In the genomic region with DNA sequence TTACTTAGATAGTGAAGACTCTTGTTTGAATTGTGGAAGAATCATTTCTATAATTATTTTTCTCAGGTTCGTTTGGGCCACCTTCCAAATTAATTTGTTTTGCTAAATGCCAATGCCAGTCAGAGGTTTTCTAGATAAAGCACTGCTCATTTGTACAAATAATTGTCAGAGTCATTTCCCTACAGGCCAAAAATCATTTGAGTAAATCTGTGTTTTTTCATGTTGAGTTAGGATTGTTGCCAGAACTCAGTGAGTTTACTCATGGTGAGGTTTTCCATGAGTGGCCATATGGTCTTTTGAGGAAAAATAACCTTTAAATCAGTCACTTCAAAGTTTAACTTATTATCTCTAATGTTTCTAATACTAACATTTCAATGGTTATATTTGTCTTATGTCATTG, we compare ENCODE assay signal across 27 mouse cellular contexts.
"Had no signal": no experiment of that assay in that cellular context is flagged by ENCODE, and none has a peak within 500 bp of the region (broad histone marks: within the 10 kb centered on the region; RNA-seq: fewer than 3 reads in every experiment).

No protein-coding gene starts in this region.

- H3K27me3 ChIP-seq: heart, embryonic 13.5 days; heart, embryonic 15.5 days; kidney, embryonic 15.5 days; limb, embryonic 13.5 days; limb, embryonic 15.5 days; liver, embryonic 12.5 days had no signal

- H3K4me3 ChIP-seq: heart, adult 2 months; heart, embryonic 13.5 days; heart, embryonic 15.5 days; kidney, embryonic 15.5 days; layer of hippocampus, adult 2 months; limb, embryonic 13.5 days; limb, embryonic 15.5 days; liver, embryonic 12.5 days had no signal

- DNase-seq: gastrocnemius, postnatal 14 days; gastrocnemius, postnatal 36 days; heart, adult 11 months; heart, adult 2 months; heart, postnatal 14 days; heart, postnatal 36 days; kidney, adult 11 months; kidney, adult 2 months; kidney, adult 9 months; kidney, postnatal 14 days; kidney, postnatal 36 days; layer of hippocampus, adult 9-11 months; layer of hippocampus, postnatal 36 days; left cerebral cortex, postnatal 4 days had no signal

- H3K4me2 ChIP-seq: heart, embryonic 11.5 days; heart, embryonic 13.5 days; heart, embryonic 15.5 days; hindbrain, embryonic 14.5 days; kidney, embryonic 15.5 days; limb, embryonic 13.5 days; limb, embryonic 15.5 days; liver, embryonic 12.5 days had no signal

- H3K36me3 ChIP-seq: heart, embryonic 13.5 days; heart, embryonic 15.5 days; kidney, embryonic 15.5 days; limb, embryonic 13.5 days; limb, embryonic 15.5 days; liver, embryonic 12.5 days had no signal

- H3K4me1 ChIP-seq: heart, embryonic 13.5 days; heart, embryonic 15.5 days; kidney, embryonic 15.5 days; limb, embryonic 13.5 days; limb, embryonic 15.5 days; liver, embryonic 12.5 days had no signal

- ATAC-seq: hindbrain, embryonic 16.5 days; intestine, embryonic 16.5 days; liver, embryonic 12.5 days had no signal

- H3K9me3 ChIP-seq: heart, embryonic 13.5 days; heart, embryonic 15.5 days; kidney, embryonic 15.5 days; limb, embryonic 13.5 days; limb, embryonic 15.5 days; liver, embryonic 12.5 days had no signal

- H3K27ac ChIP-seq: heart, adult 2 months; heart, embryonic 13.5 days; heart, embryonic 15.5 days; hindbrain, embryonic 14.5 days; kidney, embryonic 15.5 days; kidney, postnatal 0 days; layer of hippocampus, adult 2 months; limb, embryonic 13.5 days; limb, embryonic 15.5 days; liver, embryonic 12.5 days; liver, embryonic 14.5 days had no signal

- H3K9ac ChIP-seq: heart, embryonic 13.5 days; heart, embryonic 15.5 days; hindbrain, embryonic 14.5 days; kidney, embryonic 15.5 days; limb, embryonic 13.5 days; limb, embryonic 15.5 days; liver, embryonic 12.5 days; liver, embryonic 14.5 days had no signal
